Mouse (Mus musculus) CH12.LX (cell line): ENCODE measurements around the gene Gm28048.

Source experiments
- CHD2 ChIP-seq: IDR thresholded peaks from 2 replicates; pipeline ENCODE4 v1.6.1; 2011; ENCODE audit warnings: low read length, improper control_type of control experiment
- CTCF ChIP-seq, 2 experiments: IDR thresholded peaks in 1 of 2; conservative IDR thresholded peaks in 1 of 2; 2 replicates each; pipeline ENCODE4 v1.5.1; 2011 to 2012; ENCODE audit warnings: low read depth in 2 of 2, low read length in 2 of 2, improper control_type of control experiment in 1 of 2, inconsistent platforms in 1 of 2, mild to moderate bottlenecking in 1 of 2, moderate library complexity in 1 of 2
- EP300 ChIP-seq: IDR thresholded peaks from 2 replicates; pipeline ENCODE4 v1.6.1; 2011; ENCODE audit warnings: low read length, improper control_type of control experiment
- ETS1 ChIP-seq: conservative IDR thresholded peaks from 2 replicates; pipeline ENCODE4 v1.6.1; 2012; ENCODE audit warnings: low read depth, mild to moderate bottlenecking, inconsistent platforms, low read length, improper control_type of control experiment, moderate library complexity
- NRF1 ChIP-seq: IDR thresholded peaks from 2 replicates; pipeline ENCODE4 v1.6.1; 2014; ENCODE audit warnings: low read depth, mild to moderate bottlenecking, inconsistent platforms, low read length, improper control_type of control experiment, moderate library complexity
- POLR2A ChIP-seq: IDR thresholded peaks from 2 replicates; pipeline ENCODE4 v1.6.1; 2011; ENCODE audit warnings: low read depth, mild to moderate bottlenecking, improper control_type of control experiment, low read length
- POLR2AphosphoS2 ChIP-seq: IDR thresholded peaks from 2 replicates; pipeline ENCODE4 v1.6.1; 2011; ENCODE audit warnings: low read depth, low read length, improper control_type of control experiment
- SMC3 ChIP-seq: IDR thresholded peaks from 2 replicates; pipeline ENCODE4 v1.6.1; 2011; ENCODE audit warnings: low read depth, low read length, improper control_type of control experiment

DNA sequence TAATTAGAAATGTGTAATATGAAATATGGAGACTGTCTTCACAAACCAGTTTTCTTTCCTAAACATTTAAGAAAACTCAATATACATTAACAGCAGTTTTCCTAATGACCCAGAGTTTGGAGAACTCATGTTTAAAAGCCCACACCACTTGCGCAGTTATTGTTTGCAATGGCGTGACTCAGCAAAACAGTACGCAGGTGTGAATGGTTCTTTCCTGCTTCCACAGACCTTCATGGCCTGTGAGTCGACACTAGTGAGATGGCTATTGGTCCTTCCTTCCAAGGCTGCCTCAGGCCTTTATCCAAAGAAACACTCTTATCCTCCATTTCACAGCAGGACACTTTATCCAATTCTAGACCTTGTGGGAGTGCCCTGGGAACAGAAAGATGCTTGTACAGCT lies 84.2 kb downstream of the Gm28048 start:
- no peak for TF ChIP-seq POLR2A
- no peak for TF ChIP-seq CHD2
- TF ChIP-seq POLR2AphosphoS2 = no peak
- TF ChIP-seq CTCF (conservative IDR thresholded peaks at IDR 0.05 in 1 of 2, IDR thresholded peaks at IDR 0.05 in 1 of 2; ENCODE audit: low read depth in 2 of 2, low read length in 2 of 2) = no peak
- TF ChIP-seq NRF1 = no peak
- no peak for TF ChIP-seq SMC3
- no peak for TF ChIP-seq EP300
- no peak for TF ChIP-seq ETS1
